Mouse (Mus musculus) gastrocnemius, postnatal 25 days (tissue): ENCODE results near the gene Cc2d1b. TPM values are rescaled to one million over a fixed set of nuclear protein-coding genes. Genes with fewer than 3 reads are reported as not detected.

ENCODE experiments used
- DNase-seq: peaks from one replicate; pipeline ENCODE4 v3.0.0; 2022
- long read RNA-seq, 2 experiments: library from polyadenylated mRNA; stranded (forward); transcript quantifications; one replicate each; pipeline ENCODE4 v2.0.0; 2021
- total RNA-seq, 2 experiments: library from RNA; stranded (reverse); gene quantifications; 1 replicate in 1 of 2; 2 replicates in 1 of 2; pipeline ENCODE4 v1.2.3; 2021

Gene Cc2d1b
- 10 to 100 TPM; 14.8 to 18.8 TPM for total RNA-seq
- long read RNA-seq, experiment 1, transcript Cc2d1b-201 (25 exons, 3,303 nt): major isoform, 5 of 10 reads
- long read RNA-seq, experiment 1, partial matches to known transcripts: 1 of 10 reads
- long read RNA-seq, experiment 1, other reads (novel, unspliced or antisense): 4 of 10 reads
- long read RNA-seq, experiment 2, transcript Cc2d1b-201 (25 exons, 3,303 nt): major isoform, 17 of 23 reads
- long read RNA-seq, experiment 2, partial matches to known transcripts: 3 of 23 reads
- long read RNA-seq, experiment 2, other reads (novel, unspliced or antisense): 3 of 23 reads

- peak; percentile 91 for DNase-seq
Measured at GRCm38 (mm10) chr4:108619587-108620341, at the start of gene Cc2d1b. TSS of gene Cc2d1b (plus strand) at chr4:108619940.

- DNase-seq: no peak
Measured at GRCm38 (mm10) chr4:108572644-108573043, 47.1 kb upstream of the Cc2d1b start.

GRCm38 (mm10) chr4:108578840-108579742 lies 40.6 kb upstream of the Cc2d1b start, which contains the start of the genes Prpf38a and Orc1:
TSS of gene Prpf38a (minus strand) at chr4:108579336.
TSS of gene Orc1 (plus strand) at chr4:108579423.
- peak; percentile 93 for DNase-seq

- no peak for DNase-seq
Measured at GRCm38 (mm10) chr4:108579743-108580411, 39.9 kb upstream of the Cc2d1b start.

GRCm38 (mm10) chr4:108593376-108593775 lies 26.4 kb upstream of the Cc2d1b start:
- no peak for DNase-seq

- DNase-seq: no peak
Measured at GRCm38 (mm10) chr4:108595785-108596184, 24.0 kb upstream of the Cc2d1b start.

- DNase-seq: no peak
Measured at GRCm38 (mm10) chr4:108598306-108598705, 21.4 kb upstream of the Cc2d1b start.

- no peak for DNase-seq
Measured at GRCm38 (mm10) chr4:108601870-108602269, 17.9 kb upstream of the Cc2d1b start.

- DNase-seq: no peak
Measured at GRCm38 (mm10) chr4:108608651-108609050, 11.1 kb upstream of the Cc2d1b start.

GRCm38 (mm10) chr4:108610935-108611334 lies 8.8 kb upstream of the Cc2d1b start:
- DNase-seq: no peak

GRCm38 (mm10) chr4:108618586-108618985 lies 1.2 kb upstream of the Cc2d1b start:
- no peak for DNase-seq

- DNase-seq: no peak
Measured at GRCm38 (mm10) chr4:108619165-108619564, 575 bp upstream of the Cc2d1b start.

GRCm38 (mm10) chr4:108620536-108620935 lies 796 bp downstream of the Cc2d1b start:
- no peak for DNase-seq

- DNase-seq: no peak
Measured at GRCm38 (mm10) chr4:108621504-108621903, 1.8 kb downstream of the Cc2d1b start.

- no peak for DNase-seq
Measured at GRCm38 (mm10) chr4:108627066-108627465, 7.3 kb downstream of the Cc2d1b start.

GRCm38 (mm10) chr4:108629363-108629880 lies 9.7 kb downstream of the Cc2d1b start:
- DNase-seq: peak; percentile 21

- no peak for DNase-seq
Measured at GRCm38 (mm10) chr4:108630096-108630495, 10.4 kb downstream of the Cc2d1b start.

- DNase-seq: no peak
Measured at GRCm38 (mm10) chr4:108631616-108632015, 11.9 kb downstream of the Cc2d1b start.

GRCm38 (mm10) chr4:108633703-108634102 lies 14.0 kb downstream of the Cc2d1b start:
- no peak for DNase-seq

- no peak for DNase-seq
Measured at GRCm38 (mm10) chr4:108634696-108635095, 15.0 kb downstream of the Cc2d1b start.

GRCm38 (mm10) chr4:108635101-108635500 lies 15.4 kb downstream of the Cc2d1b start:
- no peak for DNase-seq
